In genomic region chr12:72037049-72037448, GRCm38 (mm10) we compare ENCODE assay signal across 22 mouse cellular contexts. TPM values are rescaled to one million over a fixed set of nuclear protein-coding genes. Genes with fewer than 3 reads are reported as not detected.
"Had no signal": no experiment of that assay in that cellular context is flagged by ENCODE, and none has a peak within 500 bp of the region (broad histone marks: within the 10 kb centered on the region; RNA-seq: fewer than 3 reads in every experiment).

No protein-coding gene starts in this region.

- H3K9ac ChIP-seq: kidney, embryonic 15.5 days; liver, embryonic 13.5 days; lung, embryonic 15.5 days; midbrain, embryonic 13.5 days; neural tube, embryonic 13.5 days; stomach, embryonic 15.5 days had no signal

- H3K27me3 ChIP-seq: kidney, embryonic 15.5 days; liver, embryonic 13.5 days; lung, embryonic 15.5 days; midbrain, embryonic 13.5 days; neural tube, embryonic 13.5 days; stomach, embryonic 15.5 days had no signal

- DNase-seq: kidney, postnatal 10 days; kidney, postnatal 36 days; layer of hippocampus, postnatal 36 days; liver, embryonic 13.5 days; lung, postnatal 10 days; lung, postnatal 36 days; retina, postnatal 1 day; right cerebral cortex, postnatal 25 days; spleen, adult 18-20 months; thymus, postnatal 25 days had no signal

- H3K4me3 ChIP-seq: kidney, embryonic 15.5 days; left cerebral cortex, adult 2 months; liver, embryonic 13.5 days; lung, embryonic 15.5 days; megakaryocyte, embryonic 14.5 days; midbrain, embryonic 10.5 days; midbrain, embryonic 13.5 days; myocyte; neural tube, embryonic 13.5 days; stomach, embryonic 15.5 days had no signal

- H3K9me3 ChIP-seq: kidney, embryonic 15.5 days; liver, embryonic 13.5 days; midbrain, embryonic 10.5 days; midbrain, embryonic 13.5 days; neural tube, embryonic 13.5 days; stomach, embryonic 15.5 days had no signal

- H3K36me3 ChIP-seq: kidney, embryonic 15.5 days; liver, embryonic 13.5 days; lung, embryonic 15.5 days; midbrain, embryonic 10.5 days; midbrain, embryonic 13.5 days; neural tube, embryonic 13.5 days; stomach, embryonic 15.5 days had no signal

- H3K4me2 ChIP-seq: kidney, embryonic 15.5 days; liver, embryonic 13.5 days; lung, embryonic 15.5 days; midbrain, embryonic 13.5 days; neural tube, embryonic 13.5 days; stomach, embryonic 15.5 days had no signal

- ATAC-seq: midbrain, embryonic 13.5 days; midbrain, embryonic 16.5 days had no signal

- H3K27ac ChIP-seq: kidney, embryonic 15.5 days; left cerebral cortex, adult 2 months; liver, embryonic 13.5 days; midbrain, embryonic 10.5 days; midbrain, embryonic 13.5 days; neural tube, embryonic 13.5 days; stomach, embryonic 15.5 days had no signal

- H3K4me1 ChIP-seq: kidney, embryonic 15.5 days; liver, embryonic 13.5 days; megakaryocyte, embryonic 14.5 days; midbrain, embryonic 10.5 days; midbrain, embryonic 13.5 days; neural tube, embryonic 13.5 days; stomach, embryonic 15.5 days had no signal

RNA-seq across cellular contexts. Expression of gene Gpr135, which starts 33.9 kb away (rescaled TPM):
- total RNA-seq: monocyte, adult 5-6 weeks had no signal

RNA-seq across cellular contexts. Expression of gene L3hypdh, which starts 48.2 kb away (rescaled TPM):
- total RNA-seq: monocyte, adult 5-6 weeks; neutrophil, adult 5-6 weeks had no signal
